Mouse (Mus musculus): ENCODE results near the gene Tssc4. TPM values are rescaled to one million over a fixed set of nuclear protein-coding genes. Genes with fewer than 3 reads are reported as not detected.

Tssc4 gene
- polyA plus RNA-seq, 1 experiment from 2014 or later: 98.7 TPM

Other genes starting within 250 kb of the Tssc4 start
- gene Th, start 138.1 kb upstream of the Tssc4 start, polyA plus RNA-seq (2015; fragmentation: Nextera tagmentation; extraction: Ambion mirVana): 9.2 and 10.4 TPM in 2 replicates
- gene Ascl2, start 100.0 kb upstream of the Tssc4 start, polyA plus RNA-seq (2015; fragmentation: Nextera tagmentation; extraction: Ambion mirVana): 0.93 and 1.3 TPM in 2 replicates
- 0.28 and 0.41 TPM in 2 replicates for gene Tspan32, start 64.2 kb upstream of the Tssc4 start, polyA plus RNA-seq (2015; fragmentation: Nextera tagmentation; extraction: Ambion mirVana)
- gene Cd81, start 16.5 kb upstream of the Tssc4 start, polyA plus RNA-seq (2015; fragmentation: Nextera tagmentation; extraction: Ambion mirVana): 532 and 585 TPM in 2 replicates
- 2.1 and 3.2 TPM in 2 replicates for gene Trpm5, start 25.4 kb downstream of the Tssc4 start, polyA plus RNA-seq (2015; fragmentation: Nextera tagmentation; extraction: Ambion mirVana)
- 1.3 and 2.2 TPM in 2 replicates for gene Kcnq1, start 37.1 kb downstream of the Tssc4 start, polyA plus RNA-seq (2015; fragmentation: Nextera tagmentation; extraction: Ambion mirVana)